Mouse (Mus musculus) embryonic facial prominence, embryonic 11.5 days (tissue): ENCODE data around the gene Olfr1513. TPM values are rescaled to one million over a fixed set of nuclear protein-coding genes. Genes with fewer than 3 reads are reported as not detected.
"Not testable (repeated sequence)": the region's sequence is repeated elsewhere in the genome, so short reads cannot be mapped to it uniquely, and the experiment has no call there.

Experiments used
- ATAC-seq: fragments of 200-750 bp; cut with Nextera tagmentation; replicated peaks from 2 replicates; pipeline ENCODE4 v1.8.0; 2017; ENCODE audit warnings: low read depth; ENCODE audit not compliant: insufficient number of reproducible peaks, low FRiP score, low TSS enrichment
- DNase-seq: peaks from one replicate; pipeline ENCODE4 v3.0.0-alpha.2; 2015; ENCODE audit warnings: low spot score
- H3K27ac ChIP-seq: fragments of 300-500 bp; sonication (generic); replicated peaks from 2 replicates; pipeline ENCODE4 v1.5.1; 2014; ENCODE audit warnings: mild to moderate bottlenecking, low read depth, low read length, control low read depth
- H3K27me3 ChIP-seq: fragments of 300-500 bp; sonication (generic); 2 replicates; pipeline ENCODE4 v1.6.1; 2014; ENCODE audit warnings: mild to moderate bottlenecking, low read length, moderate library complexity, mixed read lengths; ENCODE audit not compliant: control insufficient read depth, insufficient read depth
- H3K36me3 ChIP-seq: fragments of 300-500 bp; sonication (generic); replicated peaks from 2 replicates; pipeline ENCODE4 v1.6.1; 2014; ENCODE audit warnings: low read depth, mild to moderate bottlenecking, low read length, moderate library complexity, mixed read lengths; ENCODE audit not compliant: control insufficient read depth, insufficient read depth
- H3K4me1 ChIP-seq: fragments of 300-500 bp; sonication (generic); 2 replicates; pipeline ENCODE4 v1.6.1; 2014; ENCODE audit warnings: low read length, mixed read lengths; ENCODE audit not compliant: control insufficient read depth, insufficient read depth
- H3K4me2 ChIP-seq: fragments of 300-500 bp; sonication (generic); 2 replicates; pipeline ENCODE4 v1.6.1; 2014; ENCODE audit warnings: low read depth, mild to moderate bottlenecking, control low read depth, low read length, moderate library complexity
- H3K4me3 ChIP-seq: fragments of 300-500 bp; sonication (generic); 2 replicates; pipeline ENCODE4 v1.5.1; 2014; ENCODE audit warnings: low read depth, low read length, control low read depth
- H3K9ac ChIP-seq: fragments of 300-500 bp; sonication (generic); replicated peaks from 2 replicates; pipeline ENCODE4 v1.6.1; 2014; ENCODE audit warnings: mild to moderate bottlenecking, control low read depth, low read length
- H3K9me3 ChIP-seq: fragments of 300-500 bp; sonication (generic); replicated peaks from 2 replicates; pipeline ENCODE4 v1.6.1; 2016; ENCODE audit warnings: mild to moderate bottlenecking, low read length, inconsistent platforms, mixed read lengths; ENCODE audit not compliant: control insufficient read depth
- WGBS: fragments of 180-500 bp; shearing (Covaris S2); extraction: QIAGEN DNeasy Blood & Tissue Kit; methylation state at CpG from one replicate; pipeline ENCODE4 v1.1.7; 2014; 5-methylcytosine and 5-hydroxymethylcytosine counted together
- polyA plus RNA-seq: library from polyadenylated mRNA; unstranded; fragments of >200 nt; fragmentation: Nextera tagmentation; extraction: Ambion mirVana; gene quantifications from 2 replicates; pipeline ENCODE4 v1.2.1, GENCODE M21; 2014

Gene Olfr1513
- polyA plus RNA-seq: not detected in 2 replicates

- no peak within 1 kb of the TSS for H3K27ac ChIP-seq
- DNase-seq (no peak), ATAC-seq (no peak)
- H3K27me3 ChIP-seq: no peaks in the 10 kb centered on the region
- no peak within 1 kb of the TSS for H3K9ac ChIP-seq
- no peaks in the 10 kb centered on the region for H3K36me3 ChIP-seq
- H3K4me2 ChIP-seq: no peak within 1 kb of the TSS
- no peaks in the 10 kb centered on the region for H3K4me1 ChIP-seq
- H3K9me3 ChIP-seq: no peaks in the 10 kb centered on the region
- no peak within 1 kb of the TSS for H3K4me3 ChIP-seq
- 81% methylated on average over 4 of the region's 4 CpGs for WGBS
Observed at GRCm38 (mm10) chr14:52356308-52356707, at the start of gene Olfr1513. Gene Olfr1513, minus strand, starts transcription at chr14:52356408.

GRCm38 (mm10) chr14:52397279-52397678, 41.1 kb upstream of the Olfr1513 start, which contains the start of gene Olfr1511:
Gene Olfr1511, minus strand, starts transcription at chr14:52397379.
- Histone ChIP-seq H3K4me3 (no peak within 1 kb of the TSS), H3K4me1 (no peaks in the 10 kb centered on the region), H3K27me3 (no peaks in the 10 kb centered on the region), H3K27ac (no peak within 1 kb of the TSS), H3K4me2 (no peak within 1 kb of the TSS), H3K9me3 (no peaks in the 10 kb centered on the region), H3K9ac (no peak within 1 kb of the TSS), H3K36me3 (no peaks in the 10 kb centered on the region)
- ATAC-seq (no peak), DNase-seq (no peak)
- 78% methylated on average over 4 of the region's 4 CpGs for WGBS

- H3K4me1 ChIP-seq, H3K27me3 ChIP-seq, H3K9ac ChIP-seq, H3K4me3 ChIP-seq, ATAC-seq, DNase-seq, H3K36me3 ChIP-seq, H3K27ac ChIP-seq, H3K9me3 ChIP-seq, H3K4me2 ChIP-seq: not testable (repeated sequence)
- 90% methylated on average over 9 of the region's 9 CpGs for WGBS
Observed at GRCm38 (mm10) chr14:52390084-52390848, 34.1 kb upstream of the Olfr1513 start.

GRCm38 (mm10) chr14:52379068-52379467, 22.9 kb upstream of the Olfr1513 start, which contains the start of gene Olfr1512:
Gene Olfr1512, minus strand, starts transcription at chr14:52379168.
- DNase-seq (no peak), ATAC-seq (no peak)
- Histone ChIP-seq H3K4me3 (no peak within 1 kb of the TSS), H3K4me1 (no peaks in the 10 kb centered on the region), H3K9me3 (no peaks in the 10 kb centered on the region), H3K36me3 (no peaks in the 10 kb centered on the region), H3K9ac (no peak within 1 kb of the TSS), H3K4me2 (no peak within 1 kb of the TSS), H3K27me3 (no peaks in the 10 kb centered on the region), H3K27ac (no peak within 1 kb of the TSS)
- 75% methylated on average over 2 of the region's 2 CpGs for WGBS

GRCm38 (mm10) chr14:52368741-52369140, 12.5 kb upstream of the Olfr1513 start:
- WGBS: 92% methylated on average over 3 of the region's 3 CpGs
- H3K4me1 ChIP-seq: no peaks in the 10 kb centered on the region
- no peak overlapping the region for H3K9ac ChIP-seq
- DNase-seq (no peak), ATAC-seq (no peak)
- no peak overlapping the region for H3K4me3 ChIP-seq
- no peaks in the 10 kb centered on the region for H3K36me3 ChIP-seq
- H3K27ac ChIP-seq: no peak overlapping the region
- H3K9me3 ChIP-seq: no peaks in the 10 kb centered on the region
- no peak overlapping the region for H3K4me2 ChIP-seq
- H3K27me3 ChIP-seq: no peaks in the 10 kb centered on the region

- no peaks in the 10 kb centered on the region for H3K9me3 ChIP-seq
- WGBS: 75% methylated on average over 6 of the region's 6 CpGs
Observed at GRCm38 (mm10) chr14:52339512-52339852, 16.7 kb downstream of the Olfr1513 start.

GRCm38 (mm10) chr14:52338751-52339511, 17.3 kb downstream of the Olfr1513 start:
- no peak overlapping the region for H3K4me2 ChIP-seq
- H3K27ac ChIP-seq: no peak overlapping the region
- no peak overlapping the region for H3K9ac ChIP-seq
- no peaks in the 10 kb centered on the region for H3K4me1 ChIP-seq
- no peak for ATAC-seq
- no peaks in the 10 kb centered on the region for H3K36me3 ChIP-seq
- no peak overlapping the region for H3K4me3 ChIP-seq
- DNase-seq: peak; percentile 89
- H3K27me3 ChIP-seq: no peaks in the 10 kb centered on the region
- no peaks in the 10 kb centered on the region for H3K9me3 ChIP-seq
- WGBS: 31% methylated on average over 21 of the region's 21 CpGs

More at GRCm38 (mm10) chr14:52339512-52339852, 16.7 kb downstream of the Olfr1513 start:
- no peaks in the 10 kb centered on the region for H3K27me3 ChIP-seq
- no peaks in the 10 kb centered on the region for H3K4me1 ChIP-seq
- H3K27ac ChIP-seq: no peak overlapping the region
- DNase-seq (no peak), ATAC-seq (no peak)
- no peak overlapping the region for H3K4me3 ChIP-seq
- H3K9ac ChIP-seq: no peak overlapping the region
- H3K4me2 ChIP-seq: no peak overlapping the region
- H3K36me3 ChIP-seq: no peaks in the 10 kb centered on the region

GRCm38 (mm10) chr14:52332171-52332570, 24.0 kb downstream of the Olfr1513 start:
- Histone ChIP-seq H3K9me3 (no peaks in the 10 kb centered on the region), H3K36me3 (no peaks in the 10 kb centered on the region), H3K4me3 (no peak overlapping the region), H3K27me3 (no peaks in the 10 kb centered on the region), H3K27ac (no peak overlapping the region), H3K4me2 (no peak overlapping the region), H3K4me1 (no peaks in the 10 kb centered on the region), H3K9ac (no peak overlapping the region)
- no peak for DNase-seq
- WGBS: 52% methylated on average over 2 of the region's 3 CpGs
- ATAC-seq: no peak
